Mouse (Mus musculus) MEL (cell line): ENCODE measurements around the gene Kif6. TPM values are rescaled to one million over a fixed set of nuclear protein-coding genes. Genes with fewer than 3 reads are reported as not detected.

ENCODE experiments used
- DNase-seq: peaks from one replicate; pipeline ENCODE4 v3.0.0; 2011; ENCODE audit warnings: low read depth, low spot score
- H3K27ac ChIP-seq: 2 replicates; pipeline ENCODE4 v1.5.1; 2012; ENCODE audit warnings: low read depth, mild to moderate bottlenecking, control low read depth, low read length, moderate library complexity; ENCODE audit not compliant: control insufficient read depth
- H3K27me3 ChIP-seq, 2 experiments: fragments of 150-350 bp in 1 of 2; sonication (generic) in 1 of 2; 2 replicates each; pipeline ENCODE4 v1.6.1; 2012; ENCODE audit warnings: low read length in 2 of 2, mild to moderate bottlenecking in 2 of 2, improper control_type of control experiment in 1 of 2, moderate library complexity in 1 of 2; ENCODE audit not compliant: insufficient read depth in 2 of 2, control insufficient read depth in 1 of 2
- H3K36me3 ChIP-seq, 2 experiments: 2 replicates each; pipeline ENCODE4 v1.6.1; 2012 to 2014; ENCODE audit warnings: low read length in 2 of 2, improper control_type of control experiment in 1 of 2, inconsistent platforms in 1 of 2, mild to moderate bottlenecking in 1 of 2; ENCODE audit not compliant: insufficient read depth in 2 of 2, control insufficient read depth in 1 of 2
- H3K4me1 ChIP-seq, 2 experiments: fragments of 150-350 bp in 1 of 2; sonication (generic) in 1 of 2; 2 replicates each; pipeline ENCODE4 v1.6.1; 2012; ENCODE audit warnings: low read length in 2 of 2, improper control_type of control experiment in 1 of 2, mild to moderate bottlenecking in 1 of 2; ENCODE audit not compliant: insufficient read depth in 2 of 2, control insufficient read depth in 1 of 2
- H3K4me3 ChIP-seq, 2 experiments: fragments of 150-350 bp in 1 of 2; sonication (generic) in 1 of 2; 2 replicates each; pipeline ENCODE4 v1.5.1; 2012; ENCODE audit warnings: low read depth in 2 of 2, low read length in 2 of 2, mild to moderate bottlenecking in 2 of 2, moderate library complexity in 2 of 2, control low read depth in 1 of 2, improper control_type of control experiment in 1 of 2; ENCODE audit not compliant: control insufficient read depth in 1 of 2, insufficient read depth in 1 of 2
- H3K79me2 ChIP-seq: 2 replicates; pipeline ENCODE4 v1.6.1; 2012; ENCODE audit warnings: mild to moderate bottlenecking, low read length, moderate library complexity; ENCODE audit not compliant: control insufficient read depth, poor library complexity, insufficient read depth
- H3K9ac ChIP-seq: 2 replicates; pipeline ENCODE4 v1.6.1; 2012; ENCODE audit warnings: low read depth, mild to moderate bottlenecking, control low read depth, low read length, moderate library complexity; ENCODE audit not compliant: control insufficient read depth, poor library complexity, severe bottlenecking
- H3K9me3 ChIP-seq: fragments of 150-350 bp; sonication (generic); replicated peaks from 2 replicates; pipeline ENCODE4 v1.6.1; 2012; ENCODE audit warnings: mild to moderate bottlenecking, low read length, improper control_type of control experiment, moderate library complexity; ENCODE audit not compliant: insufficient read depth
- CHD2 ChIP-seq: IDR thresholded peaks from 2 replicates; pipeline ENCODE4 v1.6.1; 2011; ENCODE audit warnings: low read length, improper control_type of control experiment
- E2F4 ChIP-seq: IDR thresholded peaks from 2 replicates; pipeline ENCODE4 v1.6.1; 2011; ENCODE audit warnings: low read depth, low read length, improper control_type of control experiment, borderline replicate concordance
- GABPA ChIP-seq: IDR thresholded peaks from 2 replicates; pipeline ENCODE4 v1.6.1; 2012; ENCODE audit warnings: low read depth, mild to moderate bottlenecking, inconsistent platforms, low read length, improper control_type of control experiment, moderate library complexity
- GATA1 ChIP-seq: IDR thresholded peaks from 2 replicates; pipeline ENCODE4 v1.6.1; 2011; ENCODE audit warnings: low read depth, low read length, improper control_type of control experiment
- MAFK ChIP-seq: IDR thresholded peaks from 2 replicates; pipeline ENCODE4 v1.6.1; 2011; ENCODE audit warnings: low read depth, mild to moderate bottlenecking, low read length, improper control_type of control experiment, borderline replicate concordance
- MAZ ChIP-seq: IDR thresholded peaks from 2 replicates; pipeline ENCODE4 v1.6.1; 2012; ENCODE audit warnings: low read depth, mild to moderate bottlenecking, inconsistent platforms, low read length, improper control_type of control experiment
- RCOR1 ChIP-seq: IDR thresholded peaks from 2 replicates; pipeline ENCODE4 v1.6.1; 2012; ENCODE audit warnings: low read depth, mild to moderate bottlenecking, inconsistent platforms, low read length, improper control_type of control experiment
- SIN3A ChIP-seq: IDR thresholded peaks from 2 replicates; pipeline ENCODE4 v1.6.1; 2012; ENCODE audit warnings: low read length, improper control_type of control experiment, inconsistent platforms
- TBP ChIP-seq: IDR thresholded peaks from 2 replicates; pipeline ENCODE4 v1.8.0; 2011; ENCODE audit warnings: low read depth, low read length, improper control_type of control experiment
- TCF12 ChIP-seq: IDR thresholded peaks from 2 replicates; pipeline ENCODE4 v1.6.1; 2014; ENCODE audit warnings: low read depth, mild to moderate bottlenecking, inconsistent platforms, low read length, improper control_type of control experiment, moderate library complexity
- USF2 ChIP-seq, 2 experiments: IDR thresholded peaks; 2 replicates each; pipeline ENCODE4 v1.6.1; 2011 to 2012; ENCODE audit warnings: improper control_type of control experiment in 2 of 2, low read length in 2 of 2, borderline replicate concordance in 1 of 2, inconsistent platforms in 1 of 2, low read depth in 1 of 2, mild to moderate bottlenecking in 1 of 2; ENCODE audit not compliant: insufficient read depth in 1 of 2
- ZKSCAN1 ChIP-seq: IDR thresholded peaks from 2 replicates; pipeline ENCODE4 v1.6.1; 2012; ENCODE audit warnings: low read depth, mild to moderate bottlenecking, inconsistent platforms, low read length, improper control_type of control experiment, moderate library complexity
- ZMIZ1 ChIP-seq: IDR thresholded peaks from 2 replicates; pipeline ENCODE4 v1.6.1; 2012; ENCODE audit warnings: low read depth, mild to moderate bottlenecking, inconsistent platforms, low read length, improper control_type of control experiment, moderate library complexity
- polyA plus RNA-seq, 2 experiments: library from polyadenylated mRNA; stranded (reverse) in 1 of 2; unstranded in 1 of 2; fragments of >175 nt in 1 of 2; fragments of >200 nt in 1 of 2; gene quantifications; 2 replicates each; pipeline versions ENCODE4 v1.2.1 to v1.2.4; 2012; ENCODE audit warnings: low replicate concordance in 2 of 2, low read depth in 1 of 2; ENCODE audit not compliant: insufficient read length in 2 of 2, insufficient read depth in 1 of 2, missing spikeins in 1 of 2
- total RNA-seq: library from RNA; depleted of rRNA; stranded (reverse); fragments of 300-350 nt; gene quantifications from 2 replicates; pipeline ENCODE4 v1.2.3, GENCODE M21; 2012

The Kif6 gene
- total and polyA plus RNA-seq, 3 experiments: not detected

GRCm38 (mm10) chr17:49642889-49643490, 28.1 kb downstream of the Kif6 start:
- no peak overlapping the region for H3K9ac ChIP-seq
- H3K27me3 ChIP-seq: no peaks in the 10 kb centered on the region; a peak in 1 of 4 replicates
- H3K36me3 ChIP-seq: no peaks in the 10 kb centered on the region
- no peaks in the 10 kb centered on the region for H3K9me3 ChIP-seq
- DNase-seq: no peak
- H3K27ac ChIP-seq: no peak overlapping the region
- no peak overlapping the region for H3K4me3 ChIP-seq
- H3K4me1 ChIP-seq: no peaks in the 10 kb centered on the region
- no peak for TF ChIP-seq MAFK
- TF ChIP-seq, all 39 proteins: peak for 0
- H3K79me2 ChIP-seq: no peaks in the 10 kb centered on the region

GRCm38 (mm10) chr17:49646267-49646666, 31.3 kb downstream of the Kif6 start:
- H3K4me1 ChIP-seq: no peaks in the 10 kb centered on the region
- no peak overlapping the region for H3K4me3 ChIP-seq
- no peaks in the 10 kb centered on the region for H3K27me3 ChIP-seq
- no peak overlapping the region for H3K27ac ChIP-seq
- H3K36me3 ChIP-seq: no peaks in the 10 kb centered on the region
- TF ChIP-seq MAFK: 0 out of 2 replicates have a peak, but pooled peaks have one; percentile 38
- TF ChIP-seq MAZ: no peak
- TF ChIP-seq, all 39 proteins: peak for 1
- Histone ChIP-seq H3K79me2 (no peaks in the 10 kb centered on the region), H3K9me3 (no peaks in the 10 kb centered on the region), H3K9ac (no peak overlapping the region)
- no peak for DNase-seq

GRCm38 (mm10) chr17:49648970-49649369, 34.0 kb downstream of the Kif6 start:
- Histone ChIP-seq H3K27ac (no peak overlapping the region), H3K4me1 (no peaks in the 10 kb centered on the region)
- TF ChIP-seq CHD2 (no peak), ZKSCAN1 (no peak), USF2 (IDR thresholded peaks at IDR 0.05; ENCODE audit: borderline replicate concordance in 1 of 2, insufficient read depth in 1 of 2, low read depth in 1 of 2, low read length in 2 of 2) (no peak), ZMIZ1 (no peak), GATA1 (no peak), RCOR1 (no peak), E2F4 (no peak), TCF12 (no peak), MAFK (no peak), TBP (no peak), SIN3A (no peak), GABPA (no peak)
- TF ChIP-seq, all 39 proteins: peak for 0
- no peak for DNase-seq
- no peaks in the 10 kb centered on the region for H3K36me3 ChIP-seq
- no peaks in the 10 kb centered on the region for H3K27me3 ChIP-seq
- no peaks in the 10 kb centered on the region for H3K9me3 ChIP-seq
- H3K79me2 ChIP-seq: no peaks in the 10 kb centered on the region
- no peak overlapping the region for H3K4me3 ChIP-seq
- no peak overlapping the region for H3K9ac ChIP-seq
